Mouse (Mus musculus) liver, embryonic 12.5 days (tissue): Measurements from ENCODE around the gene Rab27a. TPM values are rescaled to one million over a fixed set of nuclear protein-coding genes. Genes with fewer than 3 reads are reported as not detected.

ENCODE experiments used
- ATAC-seq: fragments of 200-750 bp; cut with Nextera tagmentation; 2 replicates; pipeline ENCODE4 v1.8.0; 2017; ENCODE audit warnings: moderate number of reproducible peaks, mild to moderate bottlenecking, moderate library complexity
- H3K27ac ChIP-seq: fragments of 300-500 bp; sonication (generic); 2 replicates; pipeline ENCODE4 v1.5.1; 2016; ENCODE audit warnings: mild to moderate bottlenecking
- H3K27me3 ChIP-seq: fragments of 300-500 bp; sonication (generic); replicated peaks from 2 replicates; pipeline ENCODE4 v1.6.1; 2016; ENCODE audit warnings: mild to moderate bottlenecking, moderate library complexity
- H3K36me3 ChIP-seq: fragments of 300-500 bp; sonication (generic); 2 replicates; pipeline ENCODE4 v1.6.1; 2016; ENCODE audit warnings: mild to moderate bottlenecking, moderate library complexity
- H3K4me1 ChIP-seq: fragments of 300-500 bp; sonication (generic); 2 replicates; pipeline ENCODE4 v1.6.1; 2016
- H3K4me2 ChIP-seq: fragments of 300-500 bp; sonication (generic); 2 replicates; pipeline ENCODE4 v1.6.1; 2016; ENCODE audit warnings: mild to moderate bottlenecking, moderate library complexity
- H3K4me3 ChIP-seq: fragments of 300-500 bp; sonication (generic); 2 replicates; pipeline ENCODE4 v1.5.1; 2016; ENCODE audit warnings: mild to moderate bottlenecking, moderate library complexity
- H3K9ac ChIP-seq: fragments of 300-500 bp; sonication (generic); 2 replicates; pipeline ENCODE4 v1.6.1; 2016; ENCODE audit warnings: mild to moderate bottlenecking, moderate library complexity
- H3K9me3 ChIP-seq: fragments of 300-500 bp; sonication (generic); replicated peaks from 2 replicates; pipeline ENCODE4 v1.6.1; 2016; ENCODE audit warnings: mild to moderate bottlenecking, moderate library complexity
- WGBS: fragments of 180-500 bp; shearing (Covaris S2); methylation state at CpG from one replicate; pipeline ENCODE4 v1.1.7; 2016; ENCODE audit not compliant: insufficient replicate concordance; 5-methylcytosine and 5-hydroxymethylcytosine counted together
- polyA plus RNA-seq: library from polyadenylated mRNA; unstranded; fragments of >200 nt; fragmentation: Nextera tagmentation; extraction: Ambion mirVana; gene quantifications from 2 replicates; pipeline ENCODE4 v1.2.1, GENCODE M21; 2016

Rab27a gene
- polyA plus RNA-seq, 1 experiment from 2014 or later = 4.8 TPM

DNA sequence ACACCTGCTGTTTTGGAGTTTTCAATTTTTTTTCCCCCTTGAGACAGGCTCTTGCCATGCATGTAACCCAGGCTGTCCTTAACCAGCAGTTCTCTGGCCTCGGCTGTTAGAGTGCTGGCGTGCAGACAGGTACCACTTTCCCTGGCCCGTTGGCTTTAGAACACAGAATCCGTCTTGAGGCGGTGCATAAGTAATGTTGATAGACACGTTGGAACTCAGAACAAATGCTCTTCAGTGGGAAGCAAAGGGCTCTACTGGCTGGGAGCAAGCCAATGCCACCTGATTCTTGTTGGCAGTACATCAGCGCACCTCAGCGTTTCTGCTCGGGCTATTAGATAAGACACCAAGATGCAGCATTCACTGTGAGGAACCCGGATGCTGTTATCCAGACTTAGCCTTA, 24.8 kb upstream of the Rab27a start:
- H3K4me2 ChIP-seq = no peak overlapping the region
- H3K9ac ChIP-seq = no peak overlapping the region
- no peak for ATAC-seq
- no peaks in the 10 kb centered on the region for H3K4me1 ChIP-seq
- H3K9me3 ChIP-seq = no peaks in the 10 kb centered on the region
- peaks cover 67% of the 10 kb centered on the region for H3K36me3 ChIP-seq
- H3K4me3 ChIP-seq = no peak overlapping the region
- 78% methylated on average over 10 of the region's 10 CpGs for WGBS
- no peak overlapping the region for H3K27ac ChIP-seq
- H3K27me3 ChIP-seq = no peaks in the 10 kb centered on the region

GRCm38 (mm10) chr9:73020566-73021097, 24.0 kb upstream of the Rab27a start:
- H3K9ac ChIP-seq = no peak overlapping the region
- ATAC-seq = no peak
- peaks cover 60% of the 10 kb centered on the region for H3K36me3 ChIP-seq
- H3K4me1 ChIP-seq = no peaks in the 10 kb centered on the region
- no peak overlapping the region for H3K27ac ChIP-seq
- H3K4me2 ChIP-seq = no peak overlapping the region
- no peaks in the 10 kb centered on the region for H3K9me3 ChIP-seq
- H3K4me3 ChIP-seq = no peak overlapping the region
- H3K27me3 ChIP-seq = no peaks in the 10 kb centered on the region
- WGBS = 79% methylated on average over 5 of the region's 5 CpGs

- ATAC-seq = peak; percentile 54; the same call in 1 of the 2 replicates
- no peaks in the 10 kb centered on the region for H3K9me3 ChIP-seq
- H3K27me3 ChIP-seq = no peaks in the 10 kb centered on the region
- 47% methylated on average over 17 of the region's 17 CpGs for WGBS
- H3K27ac ChIP-seq = no peak overlapping the region
- H3K4me3 ChIP-seq = no peak overlapping the region
- H3K4me1 ChIP-seq = no peaks in the 10 kb centered on the region
- H3K9ac ChIP-seq = no peak overlapping the region
- H3K36me3 ChIP-seq = peaks cover 34% of the 10 kb centered on the region
- no peak overlapping the region for H3K4me2 ChIP-seq
Measured at GRCm38 (mm10) chr9:73025818-73026636, 18.6 kb upstream of the Rab27a start.

- Histone ChIP-seq H3K27ac (no peak overlapping the region), H3K4me2 (no peak overlapping the region), H3K36me3 (peaks cover 54% of the 10 kb centered on the region), H3K27me3 (no peaks in the 10 kb centered on the region), H3K4me3 (no peak overlapping the region), H3K4me1 (no peaks in the 10 kb centered on the region), H3K9ac (no peak overlapping the region), H3K9me3 (no peaks in the 10 kb centered on the region)
- no peak for ATAC-seq
- 82% methylated on average over 1 of the region's 1 CpGs for WGBS
Measured at GRCm38 (mm10) chr9:73030443-73030842, 14.2 kb upstream of the Rab27a start.

DNA sequence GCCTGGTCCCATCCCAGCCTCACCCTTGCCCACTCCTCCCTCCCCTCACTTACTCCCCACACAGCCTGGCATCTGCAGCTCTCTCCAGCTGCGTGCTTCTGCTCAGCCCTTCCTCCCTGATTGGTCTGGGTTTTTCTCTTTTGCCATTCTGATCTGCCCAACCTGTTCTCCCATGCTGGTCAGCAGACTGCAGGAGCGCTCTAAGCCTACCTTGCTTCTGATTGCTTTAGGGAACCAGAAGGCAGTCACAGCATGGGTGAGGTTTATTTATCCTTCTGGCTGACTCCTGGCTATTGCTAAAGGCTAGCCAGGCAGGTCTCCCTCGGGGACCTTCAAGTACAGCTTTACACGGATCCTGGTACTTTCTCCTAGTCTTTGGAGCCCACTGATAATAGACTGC, 13.2 kb upstream of the Rab27a start:
- Histone ChIP-seq H3K9me3 (no peaks in the 10 kb centered on the region), H3K36me3 (peaks cover 59% of the 10 kb centered on the region), H3K4me3 (no peak overlapping the region), H3K4me1 (no peaks in the 10 kb centered on the region), H3K27ac (no peak overlapping the region), H3K4me2 (no peak overlapping the region), H3K27me3 (no peaks in the 10 kb centered on the region), H3K9ac (no peak overlapping the region)
- WGBS = 61% methylated on average over 4 of the region's 4 CpGs
- ATAC-seq = no peak

DNA sequence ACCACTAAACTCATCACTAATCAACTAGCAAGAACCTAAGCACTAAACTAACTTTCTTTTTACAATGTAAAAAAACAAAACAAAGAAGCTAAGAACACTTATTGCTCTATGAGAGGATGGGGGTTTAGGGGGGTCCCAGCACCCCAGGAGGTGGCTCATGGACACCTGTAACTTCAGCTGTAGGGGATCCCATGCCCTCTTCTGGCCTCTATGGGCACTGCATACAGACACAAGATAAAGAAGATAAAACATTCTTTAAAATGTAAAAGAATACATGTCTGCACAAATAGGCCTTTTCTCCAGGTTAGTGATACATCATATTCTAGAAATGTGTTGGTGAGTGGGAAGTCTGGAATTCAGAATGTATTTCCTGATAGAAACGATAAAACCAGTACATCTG, 11.2 kb upstream of the Rab27a start:
- no peaks in the 10 kb centered on the region for H3K27me3 ChIP-seq

DNA sequence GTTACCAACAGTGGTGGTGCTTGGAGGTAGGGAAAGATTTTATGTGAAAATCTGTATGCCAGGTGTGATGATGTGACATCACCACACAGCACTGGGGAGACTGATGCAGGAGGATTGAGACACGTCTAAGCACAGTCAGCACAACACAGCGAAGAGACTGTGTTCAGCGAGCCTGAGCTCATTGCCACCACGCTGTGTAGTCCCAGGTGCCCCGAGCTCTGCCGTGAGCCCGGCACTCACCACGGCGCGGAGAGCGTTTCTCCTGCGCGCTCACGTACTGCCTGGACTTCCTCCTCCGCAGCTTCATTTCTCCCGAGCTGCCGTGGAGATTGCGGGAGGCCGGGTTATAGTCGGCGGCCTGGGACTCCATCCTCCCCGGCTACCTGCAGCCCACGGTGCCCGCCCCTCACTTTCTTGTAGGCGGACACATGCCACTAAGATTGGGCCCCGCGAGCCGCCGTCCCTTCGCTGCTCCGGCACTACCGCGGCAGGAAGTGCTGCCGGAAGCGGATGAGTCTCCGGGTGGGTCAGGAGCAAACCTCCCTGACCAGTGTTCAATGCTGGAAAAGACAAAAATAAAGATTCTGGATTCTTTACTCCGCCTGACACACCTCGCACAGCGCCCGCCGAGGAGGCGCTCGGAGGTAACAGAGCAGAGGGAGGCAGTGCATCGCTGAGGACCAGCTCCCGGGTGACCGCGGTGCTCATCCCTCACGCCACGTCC, 5.3 kb upstream of the Rab27a start:
- Histone ChIP-seq H3K27ac (peak overlapping the region; percentile 73), H3K4me3 (peak overlapping the region; percentile 77), H3K27me3 (no peaks in the 10 kb centered on the region), H3K9me3 (no peaks in the 10 kb centered on the region), H3K36me3 (peaks cover 9% of the 10 kb centered on the region), H3K4me2 (peak overlapping the region; percentile 90), H3K4me1 (peaks cover 32% of the 10 kb centered on the region), H3K9ac (peak overlapping the region; percentile 79)
- under 1% methylated on average over 49 of the region's 49 CpGs for whole genome bisulfite sequencing
- ATAC-seq = peak; percentile 85

More for the DNA sequence above, 11.2 kb upstream of the Rab27a start:
- Histone ChIP-seq H3K9ac (no peak overlapping the region), H3K9me3 (no peaks in the 10 kb centered on the region), H3K36me3 (peaks cover 53% of the 10 kb centered on the region), H3K4me1 (peaks cover 3% of the 10 kb centered on the region), H3K4me2 (no peak overlapping the region), H3K27ac (no peak overlapping the region), H3K4me3 (no peak overlapping the region)
- WGBS = 85% methylated on average over 1 of the region's 1 CpGs
- no peak for ATAC-seq

GRCm38 (mm10) chr9:73040080-73040479, 4.6 kb upstream of the Rab27a start, which contains the start of gene Pigb:
Gene Pigb, minus strand, starts transcription at chr9:73040378.
- Histone ChIP-seq H3K27me3 (no peaks in the 10 kb centered on the region), H3K9me3 (no peaks in the 10 kb centered on the region), H3K4me2 (peak within 1 kb of the TSS; percentile 90), H3K4me3 (peak within 1 kb of the TSS; percentile 77), H3K36me3 (peaks cover 6% of the 10 kb centered on the region; the same call in 1 of the 2 replicates), H3K4me1 (peaks cover 38% of the 10 kb centered on the region), H3K9ac (peak within 1 kb of the TSS; percentile 79), H3K27ac (peak within 1 kb of the TSS; percentile 73)
- 24% methylated on average over 6 of the region's 6 CpGs for WGBS
- ATAC-seq = no peak

DNA sequence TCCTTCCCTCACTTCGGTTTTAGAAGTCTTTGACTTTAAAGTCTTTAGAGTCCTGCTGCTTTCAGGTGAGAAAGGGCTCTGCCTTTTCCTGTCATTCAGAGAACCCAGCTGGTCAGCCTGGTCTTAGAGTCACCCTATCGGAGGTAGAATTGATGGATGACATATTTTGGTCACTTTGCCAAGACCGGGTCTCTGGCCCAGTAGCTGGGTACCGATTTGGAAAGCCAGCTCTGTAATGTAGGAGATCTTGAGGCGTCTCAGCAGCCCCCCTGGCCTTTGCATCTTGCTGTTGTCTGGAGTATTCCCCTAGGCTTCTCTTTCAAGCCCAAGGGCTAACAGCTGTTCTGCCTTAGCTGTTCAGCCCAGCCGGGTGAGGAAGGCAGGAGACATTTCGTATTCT, 550 bp downstream of the Rab27a start:
- Histone ChIP-seq H3K4me3 (peak overlapping the region; percentile 61), H3K36me3 (no peaks in the 10 kb centered on the region), H3K27ac (no peak overlapping the region), H3K27me3 (no peaks in the 10 kb centered on the region), H3K4me1 (peaks cover 33% of the 10 kb centered on the region), H3K9ac (peak overlapping the region; percentile 66), H3K4me2 (peak overlapping the region; percentile 86), H3K9me3 (no peaks in the 10 kb centered on the region)
- ATAC-seq = no peak
- WGBS = 12% methylated on average over 7 of the region's 7 CpGs

- H3K4me2 ChIP-seq = peak overlapping the region; percentile 86
- 41% methylated on average over 10 of the region's 10 CpGs for WGBS
Measured at GRCm38 (mm10) chr9:73045711-73046110, 1.1 kb downstream of the Rab27a start.

GRCm38 (mm10) chr9:73047906-73048305, 3.3 kb downstream of the Rab27a start:
- ATAC-seq = no peak
- Histone ChIP-seq H3K9ac (no peak overlapping the region), H3K27ac (no peak overlapping the region), H3K36me3 (no peaks in the 10 kb centered on the region), H3K9me3 (no peaks in the 10 kb centered on the region), H3K27me3 (no peaks in the 10 kb centered on the region), H3K4me2 (no peak overlapping the region), H3K4me3 (no peak overlapping the region), H3K4me1 (peaks cover 22% of the 10 kb centered on the region)
- 69% methylated on average over 2 of the region's 2 CpGs for WGBS

More at GRCm38 (mm10) chr9:73045711-73046110, 1.1 kb downstream of the Rab27a start:
- no peak for ATAC-seq
- Histone ChIP-seq H3K4me1 (peaks cover 28% of the 10 kb centered on the region), H3K36me3 (no peaks in the 10 kb centered on the region), H3K27me3 (no peaks in the 10 kb centered on the region), H3K9me3 (no peaks in the 10 kb centered on the region), H3K4me3 (peak overlapping the region; percentile 61), H3K9ac (no peak overlapping the region), H3K27ac (no peak overlapping the region)

GRCm38 (mm10) chr9:73048927-73049326, 4.3 kb downstream of the Rab27a start:
- Histone ChIP-seq H3K36me3 (no peaks in the 10 kb centered on the region), H3K9ac (no peak overlapping the region), H3K4me3 (no peak overlapping the region), H3K9me3 (no peaks in the 10 kb centered on the region), H3K27me3 (no peaks in the 10 kb centered on the region), H3K4me1 (peaks cover 19% of the 10 kb centered on the region), H3K4me2 (no peak overlapping the region), H3K27ac (no peak overlapping the region)
- no peak for ATAC-seq
- WGBS = 16% methylated on average over 4 of the region's 4 CpGs
